Mouse (Mus musculus): ENCODE data around the gene Vmn1r234. TPM values are rescaled to one million over a fixed set of nuclear protein-coding genes. Genes with fewer than 3 reads are reported as not detected.

Gene Vmn1r234
- polyA plus RNA-seq (2021; fragmentation: Nextera tagmentation), result not detected in 2 replicates
- long read RNA-seq, experiment 1, result 0 reads
- long read RNA-seq, experiment 2, result 0 reads

DNA sequence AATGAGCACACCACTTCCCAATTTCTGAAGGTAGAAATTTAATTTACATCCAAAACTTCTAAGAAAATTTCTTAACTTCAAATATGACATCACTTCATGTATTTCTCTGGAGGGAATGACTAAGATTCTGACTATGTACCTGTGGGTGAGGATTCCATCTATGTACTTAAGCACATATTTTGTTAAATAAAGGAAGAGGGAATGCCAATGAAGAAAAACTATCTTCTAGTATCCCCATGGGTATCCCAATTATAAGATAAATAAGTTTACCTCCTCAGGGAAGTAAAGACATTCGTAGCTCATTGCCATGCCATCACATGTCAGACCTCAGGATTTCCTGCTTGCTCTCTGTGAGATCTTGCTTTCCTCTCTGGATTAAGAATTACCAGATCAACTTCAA, at the start of gene Vmn1r234:
Gene Vmn1r234 (plus strand): TSS at position 301 of the 400 bp plus-strand sequence.

GRCm38 (mm10) chr17:21256111-21256510, 30.2 kb downstream of the Vmn1r234 start, which contains the start of gene Vmn1r235:
TSS of gene Vmn1r235 (plus strand) at chr17:21256411.

GRCm38 (mm10) chr17:21282642-21283041, 56.8 kb downstream of the Vmn1r234 start, which contains the start of gene Vmn1r236:
TSS of gene Vmn1r236 (plus strand) at chr17:21282942.

Other genes starting within 250 kb of the Vmn1r234 start
- gene Vmn1r233, start 229.6 kb upstream of the Vmn1r234 start, polyA plus RNA-seq (2021; fragmentation: Nextera tagmentation), result not detected in 2 replicates
- gene Zfp160, start 217.2 kb upstream of the Vmn1r234 start, polyA plus RNA-seq (2021; fragmentation: Nextera tagmentation), result 9.6 and 9.8 TPM in 2 replicates
- gene Vmn1r235, start 30.3 kb downstream of the Vmn1r234 start, polyA plus RNA-seq (2021; fragmentation: Nextera tagmentation), result not detected in 2 replicates
- not detected in 2 replicates for gene Vmn1r236, start 56.9 kb downstream of the Vmn1r234 start, polyA plus RNA-seq (2021; fragmentation: Nextera tagmentation)
- gene Vmn1r237, start 85.8 kb downstream of the Vmn1r234 start, polyA plus RNA-seq (2021; fragmentation: Nextera tagmentation), result not detected in 2 replicates
- gene Zfp677, start 157.7 kb downstream of the Vmn1r234 start, polyA plus RNA-seq (2021; fragmentation: Nextera tagmentation), result 0.80 and 1.1 TPM in 2 replicates
- 1.3 and 1.7 TPM in 2 replicates for gene Zfp54, start 197.1 kb downstream of the Vmn1r234 start, polyA plus RNA-seq (2021; fragmentation: Nextera tagmentation)
- 3.5 and 3.7 TPM in 2 replicates for gene Zfp51, start 224.3 kb downstream of the Vmn1r234 start, polyA plus RNA-seq (2021; fragmentation: Nextera tagmentation)

Data from left cerebral cortex, adult 6 months (tissue).